Mouse (Mus musculus) lung, postnatal 36 days (tissue): ENCODE measurements around the gene Fastkd3.

Source experiments
- DNase-seq: peaks from one replicate; pipeline ENCODE4 v3.0.0; 2022; ENCODE audit warnings: mixed read lengths

Fastkd3 gene

DNA sequence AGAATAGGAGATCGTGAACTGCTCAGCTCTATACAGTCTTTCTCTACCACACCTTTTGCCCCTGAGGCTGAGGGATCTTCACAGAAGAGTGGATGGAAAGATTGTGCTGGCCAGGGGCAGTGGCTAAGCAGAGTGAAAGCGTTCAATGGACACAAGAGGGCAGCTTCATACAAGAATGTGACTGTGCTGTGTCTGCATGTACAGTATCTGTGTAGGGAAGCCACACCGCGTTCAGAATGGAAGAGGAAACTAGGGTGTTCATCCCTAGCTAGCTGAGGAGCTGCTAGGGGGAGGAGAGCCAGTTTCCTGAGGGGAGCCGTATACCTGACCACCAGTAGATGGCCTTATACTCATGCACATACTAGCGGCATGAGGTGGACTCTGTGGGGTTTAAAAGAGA lies 40.8 kb downstream of the Fastkd3 start:
- DNase-seq: no peak

DNA sequence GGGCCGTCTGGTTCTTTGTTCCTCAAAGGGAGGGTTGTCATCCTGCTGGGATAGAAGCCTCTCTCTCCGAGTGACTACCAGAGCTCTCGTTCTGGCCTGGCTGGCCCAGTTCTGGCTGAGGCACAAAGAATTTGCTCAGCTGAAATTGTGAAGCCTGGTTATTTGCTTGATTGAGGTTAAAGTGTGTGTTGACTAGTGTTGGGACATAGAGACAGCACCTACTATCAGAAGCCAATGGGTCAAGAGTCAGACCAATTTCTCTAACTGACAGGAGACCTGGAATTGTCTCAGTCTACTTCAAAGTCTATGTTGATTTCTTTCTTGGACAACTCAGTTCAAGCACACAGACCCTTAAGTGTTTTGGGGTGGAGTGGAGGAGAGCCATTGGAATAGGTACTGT lies 45.0 kb downstream of the Fastkd3 start:
- DNase-seq: no peak
